Mouse (Mus musculus): ENCODE data around the gene Lrrc55.

Gene Lrrc55

GRCm38 (mm10) chr2:85172071-85172762 is 24.8 kb downstream of the Lrrc55 start:
- DNase-seq (ENCODE audit: low spot score in 2 of 2): peak in 1 of 2 experiments; percentile 52

DNA sequence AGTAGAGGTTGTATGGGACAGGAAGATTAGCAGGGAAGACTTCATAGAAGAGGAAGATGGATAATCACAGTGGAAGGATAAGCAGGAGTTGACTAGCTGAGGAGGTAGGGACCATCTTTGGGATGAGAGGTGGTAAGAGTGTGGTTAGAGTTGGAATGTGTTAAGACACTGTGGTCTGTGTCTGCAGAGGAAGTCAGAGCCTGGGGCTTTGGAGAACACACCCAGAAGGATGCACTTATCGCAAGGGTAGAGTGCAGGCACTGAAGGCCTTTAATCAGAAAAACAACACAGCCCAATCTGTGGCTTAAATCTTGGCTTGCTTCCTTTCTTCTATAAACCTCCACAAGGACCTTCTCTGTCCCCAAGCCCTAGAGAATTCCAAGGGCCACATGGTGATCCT is 28.7 kb downstream of the Lrrc55 start:
- no peak for DNase-seq (ENCODE audit: low spot score in 2 of 2)

DNA sequence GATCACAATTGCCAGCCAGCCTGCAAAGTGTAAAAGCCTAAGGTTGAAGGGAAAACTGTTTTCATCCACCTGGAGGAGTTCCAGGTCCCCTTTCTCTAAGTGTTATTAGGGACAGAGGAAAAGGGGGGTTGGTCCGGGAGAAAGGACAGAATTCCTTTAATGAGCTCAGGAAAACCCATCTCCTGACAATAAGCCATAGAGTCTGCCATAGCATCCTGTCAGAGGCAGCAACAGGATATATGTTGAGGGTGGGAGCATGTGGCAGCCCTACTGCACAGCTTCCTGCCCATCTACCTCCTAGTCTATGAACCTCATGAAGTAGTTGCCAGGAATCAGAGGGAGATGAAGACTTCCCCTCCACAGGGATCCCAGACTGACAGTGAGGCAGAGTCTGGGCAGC is 29.4 kb downstream of the Lrrc55 start:
- no peak for DNase-seq (ENCODE audit: low spot score in 2 of 2)

GRCm38 (mm10) chr2:85163311-85164047 is 33.5 kb downstream of the Lrrc55 start:
- no peak for DNase-seq (ENCODE audit: low spot score in 2 of 2)

GRCm38 (mm10) chr2:85161638-85162093 is 35.3 kb downstream of the Lrrc55 start:
- DNase-seq (ENCODE audit: low spot score in 2 of 2): no peak

DNA sequence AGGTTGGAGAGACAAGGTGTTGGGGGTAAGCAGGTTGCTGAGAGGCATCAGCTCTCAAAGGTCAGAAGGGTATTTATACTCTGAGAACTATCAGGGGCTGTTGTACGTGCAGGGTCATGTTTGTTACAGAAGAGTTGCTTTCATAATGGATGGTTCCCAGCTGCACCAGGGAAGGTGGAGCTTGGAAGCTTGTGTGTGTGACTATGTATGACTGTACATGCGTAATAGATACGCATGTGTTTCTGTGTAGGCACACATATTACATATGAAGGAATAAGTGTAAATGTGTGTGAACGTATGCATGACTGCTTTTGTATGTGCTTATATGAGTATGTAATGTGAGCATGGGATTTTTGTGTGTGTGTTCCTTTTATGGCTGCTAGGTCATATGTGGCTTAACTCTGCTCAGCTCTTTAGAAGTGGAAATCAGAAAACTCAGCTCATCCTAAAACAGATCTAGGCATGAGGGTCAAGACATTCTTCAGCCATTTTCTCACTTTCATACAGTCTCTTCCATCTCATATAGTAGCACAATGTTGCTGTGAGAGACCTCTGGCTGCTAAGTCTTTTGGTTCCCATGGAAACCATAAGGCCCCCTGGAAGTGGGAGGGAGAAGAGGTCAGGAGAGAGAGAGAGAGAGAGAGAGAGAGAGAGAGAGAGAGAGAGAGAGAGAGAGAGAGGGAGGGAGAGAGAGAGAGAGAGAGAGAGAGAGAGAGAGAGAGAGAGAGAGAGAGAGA is 35.9 kb downstream of the Lrrc55 start:
- no peak for DNase-seq (ENCODE audit: low spot score in 2 of 2)

- DNase-seq (ENCODE audit: low spot score in 2 of 2): no peak
Observed at GRCm38 (mm10) chr2:85157382-85157781, 39.6 kb downstream of the Lrrc55 start.

- no peak for DNase-seq (ENCODE audit: low spot score in 2 of 2)
Observed at GRCm38 (mm10) chr2:85156136-85156535, 40.9 kb downstream of the Lrrc55 start.

- DNase-seq (ENCODE audit: low spot score in 2 of 2): no peak
Observed at GRCm38 (mm10) chr2:85155334-85155733, 41.7 kb downstream of the Lrrc55 start.

GRCm38 (mm10) chr2:85151233-85151632 is 45.8 kb downstream of the Lrrc55 start:
- no peak for DNase-seq (ENCODE audit: low spot score in 2 of 2)

- no peak for DNase-seq (ENCODE audit: low spot score in 2 of 2)
Observed at GRCm38 (mm10) chr2:85150373-85150772, 46.6 kb downstream of the Lrrc55 start.

- DNase-seq (ENCODE audit: low spot score in 2 of 2): no peak
Observed at GRCm38 (mm10) chr2:85147481-85147880, 49.5 kb downstream of the Lrrc55 start.

DNA sequence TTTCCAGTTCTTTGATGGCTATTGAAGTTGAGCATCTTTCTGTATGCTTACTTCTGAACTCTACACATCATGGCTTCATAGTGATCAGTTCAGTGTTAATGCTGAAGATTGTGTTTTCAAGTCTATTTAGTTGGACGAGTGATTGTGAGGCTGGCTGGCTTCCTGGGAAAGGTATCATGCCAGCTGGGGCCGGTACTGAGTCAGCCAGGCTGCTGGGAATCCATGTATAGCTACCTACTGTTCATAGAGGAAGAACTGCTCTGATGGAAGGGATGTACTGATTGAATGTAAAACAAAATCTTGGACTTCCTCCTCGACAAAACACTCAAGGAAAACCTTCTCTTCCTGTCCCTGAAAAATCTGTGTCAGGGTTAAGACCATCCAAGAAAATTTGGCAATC is 51.7 kb downstream of the Lrrc55 start:
- no peak for DNase-seq (ENCODE audit: low spot score in 2 of 2)

- DNase-seq (ENCODE audit: low spot score in 2 of 2): no peak
Observed at GRCm38 (mm10) chr2:85144908-85145307, 52.1 kb downstream of the Lrrc55 start.

DNA sequence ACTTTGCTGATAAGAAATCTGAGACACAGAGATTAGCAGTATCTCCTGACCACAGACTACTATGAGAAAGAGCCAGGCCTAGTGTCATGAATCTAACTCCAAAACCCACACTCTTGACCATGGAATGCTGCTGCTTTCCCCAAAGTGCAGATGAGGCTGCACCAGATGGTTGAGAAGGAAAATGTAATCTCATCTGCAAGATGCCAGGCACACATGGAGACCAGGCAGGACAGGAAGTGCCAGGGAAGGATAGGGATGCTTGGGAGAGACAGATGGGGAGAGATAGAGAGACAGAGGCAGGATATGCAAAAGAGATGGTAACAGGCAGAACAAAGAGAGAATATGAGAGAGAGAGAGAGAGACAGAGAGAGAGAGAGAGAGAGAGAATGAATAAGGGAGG is 56.2 kb downstream of the Lrrc55 start:
- DNase-seq (ENCODE audit: low spot score in 2 of 2): no peak

GRCm38 (mm10) chr2:85139846-85140245 is 57.2 kb downstream of the Lrrc55 start:
- DNase-seq (ENCODE audit: low spot score in 2 of 2): no peak

- DNase-seq (ENCODE audit: low spot score in 2 of 2): no peak
Observed at GRCm38 (mm10) chr2:85139393-85139792, 57.6 kb downstream of the Lrrc55 start.

GRCm38 (mm10) chr2:85138143-85138542 is 58.9 kb downstream of the Lrrc55 start:
- no peak for DNase-seq (ENCODE audit: low spot score in 2 of 2)

DNA sequence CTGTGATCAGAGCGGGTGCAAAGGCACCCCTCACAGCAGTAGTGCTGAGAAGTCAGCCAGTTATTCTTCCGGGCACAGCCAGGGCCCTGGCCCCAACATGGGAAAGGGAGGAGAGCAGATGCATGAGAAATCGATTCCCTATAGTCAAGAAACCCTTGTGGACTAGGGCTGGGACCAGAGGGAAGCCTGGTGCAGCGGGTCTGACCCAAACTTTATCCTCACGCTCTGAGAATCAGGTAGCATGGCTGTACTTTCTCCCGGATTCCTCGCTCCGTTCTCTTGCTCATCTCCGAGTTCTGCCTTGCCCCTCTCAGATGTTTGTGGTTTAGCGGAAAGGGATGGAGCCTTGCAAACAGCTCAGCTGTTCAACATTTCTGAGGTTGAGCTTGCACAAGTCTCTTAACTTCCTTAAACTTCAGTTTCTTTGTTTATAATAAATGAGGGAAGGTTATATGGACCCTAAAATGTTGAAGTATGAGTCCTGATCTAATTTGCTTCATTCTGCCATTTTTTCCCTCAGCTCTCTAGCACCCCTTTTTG is 59.3 kb downstream of the Lrrc55 start:
- no peak for DNase-seq (ENCODE audit: low spot score in 2 of 2)

DNA sequence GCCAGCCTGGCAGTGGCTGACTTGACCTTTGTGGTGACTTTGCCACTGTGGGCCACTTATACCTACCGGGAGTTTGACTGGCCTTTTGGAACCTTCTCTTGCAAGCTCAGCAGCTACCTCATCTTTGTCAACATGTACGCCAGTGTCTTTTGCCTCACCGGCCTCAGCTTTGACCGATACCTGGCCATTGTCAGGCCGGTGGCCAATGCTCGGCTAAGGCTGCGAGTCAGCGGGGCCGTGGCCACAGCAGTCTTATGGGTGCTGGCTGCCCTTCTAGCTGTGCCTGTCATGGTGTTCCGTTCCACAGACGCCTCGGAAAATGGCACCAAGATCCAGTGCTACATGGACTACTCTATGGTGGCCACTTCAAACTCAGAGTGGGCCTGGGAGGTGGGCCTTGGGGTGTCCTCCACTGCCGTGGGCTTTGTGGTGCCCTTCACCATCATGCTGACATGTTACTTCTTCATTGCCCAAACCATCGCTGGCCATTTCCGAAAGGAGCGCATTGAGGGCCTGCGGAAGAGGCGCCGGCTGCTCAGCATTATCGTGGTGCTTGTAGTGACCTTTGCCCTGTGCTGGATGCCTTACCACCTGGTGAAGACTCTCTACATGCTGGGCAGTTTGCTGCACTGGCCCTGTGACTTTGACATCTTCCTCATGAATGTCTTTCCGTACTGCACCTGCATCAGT is 60.0 kb downstream of the Lrrc55 start:
- DNase-seq (ENCODE audit: low spot score in 2 of 2): no peak

DNA sequence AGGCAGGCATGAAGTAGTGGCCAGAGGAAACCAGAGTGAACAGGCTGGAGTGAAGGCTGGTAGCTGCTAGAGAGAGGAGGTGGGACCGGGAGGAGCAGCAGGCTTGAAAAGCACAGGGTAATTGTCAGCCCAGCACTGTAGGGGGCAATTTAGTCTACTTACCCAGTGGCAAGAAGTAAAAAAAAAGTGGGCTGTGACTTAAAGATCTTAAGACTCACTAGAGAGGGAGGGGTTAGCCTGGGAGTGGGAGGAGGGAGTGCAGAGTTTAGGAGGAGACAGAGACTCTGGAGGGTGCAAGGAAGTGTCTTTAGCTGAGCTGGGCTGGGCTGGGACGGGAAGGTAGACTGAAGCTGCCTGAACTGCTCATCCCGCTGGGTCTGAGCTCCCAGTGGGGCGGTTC is 60.9 kb downstream of the Lrrc55 start, which contains the start of gene Aplnr:
Gene Aplnr (plus strand): TSS at position 137 of the 400 bp plus-strand sequence.
- DNase-seq (ENCODE audit: low spot score in 2 of 2): no peak

DNA sequence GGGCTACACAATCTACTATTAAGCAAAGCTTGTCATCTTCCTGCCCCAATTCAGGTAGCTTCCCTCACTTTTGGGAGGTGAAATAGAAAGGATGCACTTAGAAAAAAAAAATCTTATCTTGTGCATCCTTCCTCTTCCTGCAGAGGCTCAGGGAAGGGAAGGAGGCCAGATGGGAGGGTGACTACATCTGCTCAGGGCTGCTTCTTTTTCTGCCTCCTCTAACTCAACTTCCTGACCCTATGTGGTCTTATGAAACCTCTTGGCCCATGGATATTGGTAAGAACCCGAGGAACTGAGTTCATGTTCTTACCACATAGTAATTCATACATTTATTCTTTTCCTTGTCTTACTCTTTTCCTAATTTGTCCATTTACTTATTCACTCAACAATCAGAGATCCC is 61.9 kb downstream of the Lrrc55 start:
- DNase-seq (ENCODE audit: low spot score in 2 of 2): no peak

Data from urinary bladder, postnatal 4 days (tissue).